Mouse (Mus musculus) CD8-positive naive resting alpha-beta T cell, adult 57 days (primary cell): ENCODE data around the gene Nsun7. TPM values are rescaled to one million over a fixed set of nuclear protein-coding genes. Genes with fewer than 3 reads are reported as not detected.

Source experiments
- total RNA-seq: library from RNA; stranded (reverse); gene quantifications from one replicate; pipeline ENCODE4 v1.2.4, GENCODE M21; 2023

Gene Nsun7
- total RNA-seq, result not detected

DNA sequence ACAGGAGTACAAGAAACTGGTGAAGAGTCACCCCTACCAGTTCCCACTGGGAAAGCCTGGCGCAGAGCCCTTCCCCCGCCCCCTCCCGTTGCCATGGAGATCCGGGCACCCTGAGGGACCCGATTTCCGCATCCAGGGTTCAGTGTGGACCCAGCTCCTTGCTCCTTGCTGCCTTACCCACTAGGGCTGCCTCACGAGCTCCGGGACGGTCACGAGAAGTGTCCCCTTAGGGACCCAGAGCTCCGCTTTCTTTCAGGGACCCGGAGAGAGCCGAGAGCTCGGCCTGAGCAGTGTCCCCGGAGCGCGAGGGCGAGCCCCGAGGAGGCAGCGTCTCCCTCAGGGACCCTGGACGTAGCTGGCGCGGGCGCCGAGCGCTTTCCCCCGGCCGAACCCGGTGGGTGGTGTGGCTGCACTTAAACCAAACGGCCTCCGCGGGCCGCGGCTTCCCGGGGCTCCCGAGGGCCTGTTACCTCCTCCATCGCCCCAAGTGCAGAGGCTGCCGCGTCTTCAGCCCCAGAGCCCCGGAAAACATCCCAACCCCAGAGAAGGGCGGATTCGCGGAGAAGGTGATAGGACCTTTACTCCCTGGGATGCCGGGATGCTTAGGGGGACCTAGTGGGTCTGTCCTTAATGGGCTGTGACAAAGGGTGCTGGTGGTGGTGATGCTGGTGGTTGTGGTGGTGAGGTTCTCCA is at the start of gene Nsun7:
Nsun7 (plus strand) TSS at position 142 of the 693 bp plus-strand sequence.

Other genes with a start within 250 kb of the Nsun7 start
- gene Rbm47, start 86.8 kb upstream of the Nsun7 start, total RNA-seq, result 1.4 TPM